Mouse (Mus musculus): ENCODE data around the gene Scn3b.

DNA sequence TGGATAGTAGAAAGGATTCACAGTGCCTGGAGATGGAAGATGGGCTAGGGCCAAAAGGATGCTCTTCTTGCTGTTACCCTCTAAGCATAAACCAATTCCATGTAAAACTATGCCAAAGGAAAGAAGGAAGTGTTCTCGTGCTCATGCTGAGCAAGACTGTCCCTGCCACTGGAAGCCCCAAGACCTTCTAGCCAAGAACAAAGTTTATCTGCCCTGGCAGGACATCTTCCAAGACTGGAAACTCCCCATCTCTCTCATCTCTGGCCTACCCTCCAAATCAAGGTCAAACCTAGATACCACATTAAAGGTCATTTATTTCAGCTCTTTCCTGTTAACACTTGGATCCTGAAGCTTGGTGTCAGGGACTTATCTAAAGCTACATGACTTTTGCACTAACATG is 25.8 kb downstream of the Scn3b start:
- no peak for TF ChIP-seq GATA1 (IDR thresholded peaks at IDR 0.05; ENCODE audit: low read length)
- no peak for TF ChIP-seq TAL1 (IDR thresholded peaks at IDR 0.05; ENCODE audit: low read length)
